Mouse (Mus musculus) myocyte (in vitro differentiated cells): ENCODE measurements around the gene Ola1. TPM values are rescaled to one million over a fixed set of nuclear protein-coding genes. Genes with fewer than 3 reads are reported as not detected.

Experiments used
- H3K27me3 ChIP-seq: one replicate; pipeline ENCODE4 v1.6.1; 2011; ENCODE audit not compliant: control insufficient read depth, insufficient read depth, insufficient read length
- H3K36me3 ChIP-seq: one replicate; pipeline ENCODE4 v1.6.1; 2011; ENCODE audit not compliant: control insufficient read depth, insufficient read depth
- H3K4me2 ChIP-seq: one replicate; pipeline ENCODE4 v1.6.1; 2011; ENCODE audit warnings: low read depth, control low read depth
- H3K4me3 ChIP-seq: one replicate; pipeline ENCODE4 v1.5.1; 2011; ENCODE audit warnings: mild to moderate bottlenecking, control low read depth, moderate library complexity
- H3K79me2 ChIP-seq: one replicate; pipeline ENCODE4 v1.6.1; 2011; ENCODE audit not compliant: control insufficient read depth, insufficient read depth
- H3ac ChIP-seq: one replicate; pipeline ENCODE4 v1.6.1; 2011; ENCODE audit not compliant: control insufficient read depth, insufficient read length
- CEBPB ChIP-seq: IDR thresholded peaks from 2 replicates; pipeline ENCODE4 v1.6.1; 2011; ENCODE audit warnings: mild to moderate bottlenecking, moderate library complexity; ENCODE audit not compliant: poor library complexity, insufficient read depth, severe bottlenecking
- E2F4 ChIP-seq: IDR thresholded peaks from one replicate; pipeline ENCODE4 v1.6.1; 2011; ENCODE audit warnings: mild to moderate bottlenecking, control low read depth, moderate library complexity; ENCODE audit not compliant: insufficient read depth
- MAX ChIP-seq: IDR thresholded peaks from one replicate; pipeline ENCODE4 v1.6.1; 2011; ENCODE audit warnings: low read depth, mild to moderate bottlenecking, control low read depth
- MYOD1 ChIP-seq, 3 experiments: IDR thresholded peaks; one replicate each; pipeline ENCODE4 v1.6.1; 2011; ENCODE audit warnings: control low read depth in 2 of 3, low read depth in 2 of 3, mild to moderate bottlenecking in 2 of 3, moderate library complexity in 1 of 3; ENCODE audit not compliant: insufficient read length in 2 of 3, control insufficient read depth in 1 of 3
- MYOG ChIP-seq, 3 experiments: IDR thresholded peaks; one replicate each; pipeline ENCODE4 v1.6.1; 2011; ENCODE audit warnings: control low read depth in 2 of 3, low read depth in 2 of 3, mild to moderate bottlenecking in 2 of 3; ENCODE audit not compliant: insufficient read length in 2 of 3, control insufficient read depth in 1 of 3, insufficient read depth in 1 of 3
- POLR2A ChIP-seq: IDR thresholded peaks from one replicate; pipeline ENCODE4 v1.6.1; 2011; ENCODE audit warnings: low read depth, mild to moderate bottlenecking, control low read depth, moderate library complexity; ENCODE audit not compliant: insufficient read length
- POLR2AphosphoS2 ChIP-seq: IDR thresholded peaks from one replicate; pipeline ENCODE4 v1.6.1; 2011; ENCODE audit warnings: low read depth, control low read depth; ENCODE audit not compliant: insufficient read length
- REST ChIP-seq: IDR thresholded peaks from one replicate; pipeline ENCODE4 v1.6.1; 2011; ENCODE audit warnings: mild to moderate bottlenecking, control low read depth, moderate library complexity; ENCODE audit not compliant: insufficient read depth, insufficient read length
- SRF ChIP-seq: IDR thresholded peaks from one replicate; pipeline ENCODE4 v1.6.1; 2011; ENCODE audit warnings: low read depth; ENCODE audit not compliant: control insufficient read depth, insufficient read length
- TCF12 ChIP-seq: IDR thresholded peaks from one replicate; pipeline ENCODE4 v1.6.1; 2011; ENCODE audit warnings: mild to moderate bottlenecking, control low read depth; ENCODE audit not compliant: poor library complexity, insufficient read depth, severe bottlenecking
- TCF3 ChIP-seq: IDR thresholded peaks from one replicate; pipeline ENCODE4 v1.6.1; 2011; ENCODE audit warnings: low read depth, control low read depth; ENCODE audit not compliant: insufficient read length
- USF1 ChIP-seq: IDR thresholded peaks from one replicate; pipeline ENCODE4 v1.6.1; 2011; ENCODE audit warnings: low read depth, mild to moderate bottlenecking, control low read depth, moderate library complexity
- polyA plus RNA-seq: library from polyadenylated mRNA; unstranded; fragments of >200 nt; fragmentation: generic; extraction: Trizol; gene quantifications from one replicate; pipeline ENCODE4 v1.2.1, GENCODE M21; 2012; ENCODE audit warnings: missing spikeins

The Ola1 gene
- polyA plus RNA-seq, 1 experiment: 46.0 TPM

- Histone ChIP-seq H3K36me3 (peaks cover 14% of the 10 kb centered on the region), H3K4me3 (no peak overlapping the region), H3K4me2 (no peak overlapping the region), H3K27me3 (no peaks in the 10 kb centered on the region), H3K79me2 (peaks cover 21% of the 10 kb centered on the region), H3ac (no peak overlapping the region)
- no peak for TF ChIP-seq MYOD1 (IDR thresholded peaks at IDR 0.05; ENCODE audit: control insufficient read depth in 1 of 3, insufficient read length in 2 of 3, low read depth in 2 of 3)
- no peak for TF ChIP-seq TCF3
- TF ChIP-seq POLR2AphosphoS2: no peak
- no peak for TF ChIP-seq USF1
- no peak for TF ChIP-seq E2F4
- TF ChIP-seq SRF: no peak
- TF ChIP-seq TCF12: no peak
- TF ChIP-seq POLR2A: no peak
- TF ChIP-seq REST: no peak
- TF ChIP-seq MAX: no peak
Measured at GRCm38 (mm10) chr2:73204328-73204727, 14.4 kb downstream of the Ola1 start.

- H3K4me3 ChIP-seq: no peak overlapping the region
- peak overlapping the region; percentile 40 for H3K4me2 ChIP-seq
- H3ac ChIP-seq: no peak overlapping the region
- peaks cover 24% of the 10 kb centered on the region for H3K79me2 ChIP-seq
- no peaks in the 10 kb centered on the region for H3K27me3 ChIP-seq
- H3K36me3 ChIP-seq: no peaks in the 10 kb centered on the region
- no peak for TF ChIP-seq POLR2A
- TF ChIP-seq USF1: no peak
- TF ChIP-seq CEBPB: peak; percentile 65
- TF ChIP-seq SRF: no peak
- peak in 1 of 3 experiments; percentile 9 for TF ChIP-seq MYOD1 (IDR thresholded peaks at IDR 0.05; ENCODE audit: control insufficient read depth in 1 of 3, insufficient read length in 2 of 3, low read depth in 2 of 3)
- no peak for TF ChIP-seq TCF12
- no peak for TF ChIP-seq REST
- TF ChIP-seq TCF3: no peak
Measured at GRCm38 (mm10) chr2:73188488-73188887, 30.2 kb downstream of the Ola1 start.

GRCm38 (mm10) chr2:73185185-73185584 is 33.5 kb downstream of the Ola1 start:
- Histone ChIP-seq H3K4me2 (no peak overlapping the region), H3K27me3 (no peaks in the 10 kb centered on the region), H3K79me2 (peaks cover 28% of the 10 kb centered on the region), H3ac (no peak overlapping the region), H3K36me3 (no peaks in the 10 kb centered on the region), H3K4me3 (no peak overlapping the region)
- no peak for TF ChIP-seq SRF

GRCm38 (mm10) chr2:73169496-73169895 is 49.2 kb downstream of the Ola1 start:
- Histone ChIP-seq H3K4me2 (no peak overlapping the region), H3K27me3 (no peaks in the 10 kb centered on the region), H3ac (no peak overlapping the region), H3K36me3 (no peaks in the 10 kb centered on the region), H3K79me2 (no peaks in the 10 kb centered on the region), H3K4me3 (no peak overlapping the region)
- TF ChIP-seq CEBPB (no peak), POLR2AphosphoS2 (no peak), MYOG (IDR thresholded peaks at IDR 0.05; ENCODE audit: control insufficient read depth in 1 of 3, insufficient read depth in 1 of 3, insufficient read length in 2 of 3, low read depth in 2 of 3) (no peak), POLR2A (no peak), MYOD1 (IDR thresholded peaks at IDR 0.05; ENCODE audit: control insufficient read depth in 1 of 3, insufficient read length in 2 of 3, low read depth in 2 of 3) (no peak), E2F4 (no peak), MAX (no peak), SRF (no peak), USF1 (no peak), TCF3 (no peak), TCF12 (no peak), REST (no peak)

- Histone ChIP-seq H3K4me2 (no peak overlapping the region), H3K36me3 (no peaks in the 10 kb centered on the region), H3K79me2 (no peaks in the 10 kb centered on the region), H3K27me3 (no peaks in the 10 kb centered on the region), H3ac (no peak overlapping the region), H3K4me3 (no peak overlapping the region)
- TF ChIP-seq MYOD1 (IDR thresholded peaks at IDR 0.05; ENCODE audit: control insufficient read depth in 1 of 3, insufficient read length in 2 of 3, low read depth in 2 of 3) (no peak), TCF12 (no peak), E2F4 (no peak), POLR2A (no peak), TCF3 (no peak), MYOG (IDR thresholded peaks at IDR 0.05; ENCODE audit: control insufficient read depth in 1 of 3, insufficient read depth in 1 of 3, insufficient read length in 2 of 3, low read depth in 2 of 3) (no peak), USF1 (no peak), REST (no peak), SRF (no peak), MAX (no peak), POLR2AphosphoS2 (no peak)
Measured at GRCm38 (mm10) chr2:73167126-73167525, 51.6 kb downstream of the Ola1 start.
